Mouse (Mus musculus) ES-E14 (cell line): ENCODE data around the gene Yars.

Source experiments
- CHD2 ChIP-seq: IDR thresholded peaks from 2 replicates; pipeline ENCODE4 v1.6.1; 2014; ENCODE audit warnings: mild to moderate bottlenecking, low read depth, low read length, inconsistent platforms
- HCFC1 ChIP-seq: IDR thresholded peaks from 2 replicates; pipeline ENCODE4 v1.6.1; 2012; ENCODE audit warnings: low read length, inconsistent platforms, borderline replicate concordance; ENCODE audit not compliant: insufficient read depth
- MAFK ChIP-seq: IDR thresholded peaks from 2 replicates; pipeline ENCODE4 v1.6.1; 2014; ENCODE audit warnings: mild to moderate bottlenecking, low read depth, low read length, inconsistent platforms; ENCODE audit not compliant: insufficient read depth
- ZC3H11A ChIP-seq: IDR thresholded peaks from 2 replicates; pipeline ENCODE4 v1.6.1; 2012; ENCODE audit warnings: low read depth, mild to moderate bottlenecking, inconsistent platforms, low read length, borderline replicate concordance
- ZNF384 ChIP-seq: IDR thresholded peaks from 2 replicates; pipeline ENCODE4 v1.6.1; 2012; ENCODE audit warnings: low read depth, low read length, inconsistent platforms

DNA sequence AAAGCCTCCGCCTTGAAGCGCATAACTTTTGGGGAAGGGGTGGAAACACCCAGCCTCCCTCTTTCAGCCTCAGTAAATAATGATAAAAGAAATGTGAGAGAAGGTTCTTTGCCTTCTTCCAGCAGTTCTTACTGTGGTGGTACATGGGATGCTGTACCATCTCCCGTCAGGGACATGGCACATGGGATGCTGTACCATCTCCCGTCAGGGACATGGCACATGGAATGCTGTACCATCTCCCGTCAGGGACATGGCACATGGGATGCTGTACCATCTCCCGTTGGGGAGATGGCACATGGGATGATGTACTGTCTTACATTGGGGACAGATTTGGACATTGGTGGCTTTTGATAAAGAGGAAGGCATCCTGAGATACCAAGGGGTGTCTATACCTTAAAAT is 8.0 kb downstream of the Yars start:
- TF ChIP-seq CHD2 (no peak), ZC3H11A (no peak), ZNF384 (no peak), HCFC1 (no peak), MAFK (no peak)
